Mouse (Mus musculus): ENCODE data around the gene Slc1a3. TPM values are rescaled to one million over a fixed set of nuclear protein-coding genes. Genes with fewer than 3 reads are reported as not detected.

Slc1a3 gene
- polyA plus RNA-seq, 1 experiment from 2014 or later = 11.1 TPM

- Histone ChIP-seq H3K36me3 (no peaks in the 10 kb centered on the region), H3K9me3 (no peaks in the 10 kb centered on the region), H3K4me2 (no peak overlapping the region), H3K4me3 (replicated peaks) (no peak overlapping the region), H3K27ac (no peak overlapping the region), H3K4me1 (no peaks in the 10 kb centered on the region), H3K27me3 (replicated peaks) (no peaks in the 10 kb centered on the region), H3K9ac (no peak overlapping the region)
- WGBS = 49% methylated on average over 8 of the region's 8 CpGs
- ATAC-seq (ENCODE audit: insufficient read depth, low FRiP score, low read depth) = no peak
Observed at GRCm38 (mm10) chr15:8643997-8644692, 66.4 kb downstream of the Slc1a3 start.

DNA sequence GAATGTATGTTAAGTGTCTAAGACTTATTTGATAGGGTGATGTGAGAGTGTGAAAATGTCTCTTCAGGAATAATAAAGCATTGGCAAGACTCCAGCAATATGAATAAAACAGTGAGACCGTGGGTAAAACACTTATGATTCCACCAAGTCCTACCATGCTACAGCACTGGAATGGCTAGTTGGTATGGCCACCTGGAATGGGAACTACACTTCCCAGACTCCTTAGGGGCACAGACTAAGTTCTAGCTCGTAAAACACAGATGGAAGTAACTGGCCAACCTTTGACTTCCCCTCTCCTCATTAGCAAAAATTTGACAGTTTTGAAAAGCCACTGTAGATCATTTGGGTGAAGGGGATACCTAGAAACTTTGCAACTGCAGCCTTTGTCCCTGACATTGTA lies 70.7 kb downstream of the Slc1a3 start:
- no peak for ATAC-seq (ENCODE audit: insufficient read depth, low FRiP score, low read depth)
- H3K36me3 ChIP-seq = no peaks in the 10 kb centered on the region
- no peaks in the 10 kb centered on the region for H3K4me1 ChIP-seq
- H3K9me3 ChIP-seq = no peaks in the 10 kb centered on the region
- no peak overlapping the region for H3K27ac ChIP-seq
- no peak overlapping the region for H3K9ac ChIP-seq
- no peaks in the 10 kb centered on the region for H3K27me3 ChIP-seq (replicated peaks)
- H3K4me2 ChIP-seq = no peak overlapping the region
- H3K4me3 ChIP-seq (replicated peaks) = no peak overlapping the region
- 62% methylated on average over 2 of the region's 2 CpGs for WGBS

DNA sequence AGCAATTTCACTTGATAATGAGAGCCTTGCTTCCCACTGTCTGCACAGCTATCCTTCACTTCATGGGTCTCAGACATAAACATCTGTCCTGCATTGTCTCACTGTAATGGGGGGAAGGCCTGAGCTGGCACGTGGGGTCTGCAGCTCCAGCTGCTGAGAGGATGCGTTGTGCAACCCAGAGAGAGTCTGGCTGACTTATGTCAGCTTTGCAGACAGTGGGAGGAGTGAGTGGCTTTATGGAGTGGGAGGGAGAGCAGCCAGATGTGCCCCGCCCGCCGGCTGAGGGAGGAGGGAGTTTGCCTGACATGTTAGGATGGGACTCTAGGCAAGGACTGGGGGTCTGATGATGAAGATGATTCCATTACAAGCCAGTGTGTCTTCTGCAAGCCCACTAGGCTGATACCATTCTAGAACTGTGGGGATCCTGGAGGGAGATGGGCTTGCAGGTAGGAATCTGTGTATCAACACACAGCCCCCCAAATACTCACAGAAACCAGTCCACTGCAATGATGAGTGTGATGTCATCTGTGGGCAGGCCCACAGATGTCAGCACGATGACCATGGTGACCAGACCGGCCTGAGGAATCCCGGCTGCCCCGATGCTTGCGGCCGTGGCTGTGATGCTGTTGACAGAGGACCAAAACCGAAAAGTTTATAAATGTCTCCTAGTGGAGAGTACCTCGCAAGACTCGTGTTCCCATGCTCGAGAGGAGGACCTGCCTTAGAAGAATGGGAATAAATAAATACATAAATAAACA lies 71.8 kb downstream of the Slc1a3 start:
- no peaks in the 10 kb centered on the region for H3K27me3 ChIP-seq (replicated peaks)
- H3K4me2 ChIP-seq = no peak overlapping the region
- no peak overlapping the region for H3K4me3 ChIP-seq (replicated peaks)
- no peaks in the 10 kb centered on the region for H3K4me1 ChIP-seq
- ATAC-seq (ENCODE audit: insufficient read depth, low FRiP score, low read depth) = peak; percentile 65; the same call in 1 of the 2 replicates
- H3K36me3 ChIP-seq = no peaks in the 10 kb centered on the region
- no peak overlapping the region for H3K9ac ChIP-seq
- 66% methylated on average over 15 of the region's 15 CpGs for WGBS
- H3K27ac ChIP-seq = no peak overlapping the region
- no peaks in the 10 kb centered on the region for H3K9me3 ChIP-seq

GRCm38 (mm10) chr15:8637283-8637682 lies 73.3 kb downstream of the Slc1a3 start:
- 66% methylated on average over 2 of the region's 2 CpGs for WGBS

DNA sequence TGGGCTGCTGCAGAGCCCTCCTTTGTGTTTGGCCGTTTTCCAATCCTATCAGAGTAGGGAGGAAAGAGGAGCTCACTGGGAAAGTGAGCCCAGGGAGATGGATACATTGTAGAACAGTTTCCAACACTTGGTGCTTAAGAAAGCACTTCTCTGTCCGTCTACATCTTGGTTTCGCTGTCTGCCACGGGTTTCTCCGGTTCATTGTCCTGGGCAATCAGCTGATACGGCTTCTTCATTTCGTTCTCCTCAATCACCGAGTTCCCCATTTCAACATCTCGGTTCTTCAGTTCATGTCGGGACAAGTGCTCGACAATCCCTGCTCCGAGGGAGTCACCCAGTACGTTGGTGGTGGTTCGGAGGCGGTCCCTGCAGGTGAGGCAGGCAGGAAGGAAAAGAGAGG lies 74.6 kb downstream of the Slc1a3 start:
- no peak for ATAC-seq (ENCODE audit: insufficient read depth, low FRiP score, low read depth)
- no peaks in the 10 kb centered on the region for H3K4me1 ChIP-seq
- H3K4me2 ChIP-seq = no peak overlapping the region
- WGBS = 89% methylated on average over 15 of the region's 15 CpGs
- no peaks in the 10 kb centered on the region for H3K36me3 ChIP-seq
- no peak overlapping the region for H3K4me3 ChIP-seq (replicated peaks)
- no peaks in the 10 kb centered on the region for H3K9me3 ChIP-seq
- H3K27me3 ChIP-seq (replicated peaks) = no peaks in the 10 kb centered on the region
- no peak overlapping the region for H3K9ac ChIP-seq
- no peak overlapping the region for H3K27ac ChIP-seq

More at GRCm38 (mm10) chr15:8637283-8637682, 73.3 kb downstream of the Slc1a3 start:
- Histone ChIP-seq H3K4me1 (no peaks in the 10 kb centered on the region), H3K27me3 (replicated peaks) (no peaks in the 10 kb centered on the region), H3K27ac (no peak overlapping the region), H3K4me3 (replicated peaks) (no peak overlapping the region), H3K9me3 (no peaks in the 10 kb centered on the region), H3K9ac (no peak overlapping the region), H3K36me3 (no peaks in the 10 kb centered on the region), H3K4me2 (no peak overlapping the region)
- ATAC-seq (ENCODE audit: insufficient read depth, low FRiP score, low read depth) = no peak

DNA sequence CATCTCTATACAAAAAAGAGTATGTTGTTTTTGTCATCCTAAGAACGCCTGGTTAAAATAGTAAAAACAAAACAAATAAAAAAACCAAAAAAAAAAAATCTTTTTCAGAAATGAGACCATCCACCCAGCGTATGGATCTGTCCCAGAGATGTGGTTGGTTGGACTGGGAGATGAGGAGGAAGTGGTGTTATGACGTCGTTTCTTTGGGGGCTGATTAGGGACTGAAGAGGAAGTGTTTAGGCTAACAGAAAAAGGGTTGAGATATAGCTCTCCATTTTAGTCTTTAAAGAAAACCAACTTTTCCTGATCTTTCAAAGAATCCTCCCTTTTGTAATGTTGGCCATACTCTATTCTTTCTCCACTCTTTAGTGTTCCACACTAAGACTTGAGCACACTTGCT lies 75.8 kb downstream of the Slc1a3 start:
- Histone ChIP-seq H3K9me3 (no peaks in the 10 kb centered on the region), H3K27ac (no peak overlapping the region), H3K4me1 (no peaks in the 10 kb centered on the region), H3K4me2 (no peak overlapping the region), H3K27me3 (replicated peaks) (no peaks in the 10 kb centered on the region), H3K4me3 (replicated peaks) (no peak overlapping the region), H3K36me3 (no peaks in the 10 kb centered on the region), H3K9ac (no peak overlapping the region)
- WGBS = 77% methylated on average over 4 of the region's 4 CpGs
- no peak for ATAC-seq (ENCODE audit: insufficient read depth, low FRiP score, low read depth)

DNA sequence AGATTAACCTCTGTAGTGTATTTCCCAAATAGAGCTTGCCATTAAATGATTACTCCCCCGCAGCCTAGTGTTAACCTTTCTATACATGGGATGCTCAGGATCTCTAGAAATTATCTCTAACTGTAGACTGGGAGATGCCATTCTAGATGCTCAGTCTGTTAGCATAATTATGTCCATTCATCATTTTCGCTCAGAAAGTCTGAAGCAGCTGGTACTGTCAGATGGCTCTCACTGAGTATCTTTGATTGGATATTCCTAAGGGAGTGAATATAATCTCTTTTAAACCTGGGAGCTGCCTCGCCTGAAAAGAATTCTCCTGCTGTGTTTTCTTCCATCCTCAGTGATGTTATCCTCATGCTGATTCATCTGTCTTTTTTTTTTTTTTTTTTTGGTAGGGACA lies 76.2 kb downstream of the Slc1a3 start:
- Histone ChIP-seq H3K4me3 (replicated peaks) (no peak overlapping the region), H3K4me2 (no peak overlapping the region), H3K27me3 (replicated peaks) (no peaks in the 10 kb centered on the region), H3K27ac (no peak overlapping the region), H3K9me3 (no peaks in the 10 kb centered on the region), H3K9ac (no peak overlapping the region), H3K36me3 (no peaks in the 10 kb centered on the region), H3K4me1 (no peaks in the 10 kb centered on the region)
- 76% methylated on average over 3 of the region's 3 CpGs for WGBS
- ATAC-seq (ENCODE audit: insufficient read depth, low FRiP score, low read depth) = no peak

- no peak overlapping the region for H3K4me2 ChIP-seq
- H3K27me3 ChIP-seq (replicated peaks) = no peaks in the 10 kb centered on the region
- ATAC-seq (ENCODE audit: insufficient read depth, low FRiP score, low read depth) = no peak
- H3K36me3 ChIP-seq = no peaks in the 10 kb centered on the region
- H3K4me3 ChIP-seq (replicated peaks) = no peak overlapping the region
- no peak overlapping the region for H3K9ac ChIP-seq
- 59% methylated on average over 6 of the region's 6 CpGs for WGBS
- no peaks in the 10 kb centered on the region for H3K4me1 ChIP-seq
- no peak overlapping the region for H3K27ac ChIP-seq
- no peaks in the 10 kb centered on the region for H3K9me3 ChIP-seq
Observed at GRCm38 (mm10) chr15:8633375-8633774, 77.2 kb downstream of the Slc1a3 start.

DNA sequence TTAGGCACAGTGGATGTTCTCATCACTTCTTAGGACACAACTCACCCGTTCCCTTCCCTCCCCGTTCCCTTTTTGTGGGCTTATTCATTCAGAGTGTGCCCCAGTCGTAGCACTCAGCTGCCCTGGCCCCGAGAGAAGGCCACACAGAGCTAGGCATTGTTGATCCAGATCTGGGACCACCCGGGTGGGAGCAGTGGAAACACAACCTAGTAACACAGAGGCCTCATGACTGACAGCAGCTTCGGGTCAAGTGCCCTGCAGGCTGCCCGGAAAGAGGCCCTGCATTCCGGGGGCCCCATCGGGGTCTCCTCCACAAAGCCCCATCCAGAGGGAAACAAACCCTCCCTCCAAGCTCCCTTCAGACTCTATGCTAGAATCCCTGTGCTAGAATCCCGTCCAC lies 78.2 kb downstream of the Slc1a3 start:
- Histone ChIP-seq H3K4me2 (no peak overlapping the region), H3K9me3 (no peaks in the 10 kb centered on the region), H3K4me1 (peaks cover 7% of the 10 kb centered on the region; the same call in 1 of the 2 replicates), H3K27ac (no peak overlapping the region), H3K9ac (no peak overlapping the region), H3K36me3 (no peaks in the 10 kb centered on the region), H3K27me3 (replicated peaks) (0 out of 2 replicates have a peak, but pooled peaks cover 4% of the 10 kb centered on the region), H3K4me3 (replicated peaks) (no peak overlapping the region)
- 40% methylated on average over 10 of the region's 10 CpGs for WGBS
- no peak for ATAC-seq (ENCODE audit: insufficient read depth, low FRiP score, low read depth)

GRCm38 (mm10) chr15:8629317-8629831 lies 81.2 kb downstream of the Slc1a3 start:
- H3K9me3 ChIP-seq = no peaks in the 10 kb centered on the region
- H3K4me1 ChIP-seq = peaks cover 9% of the 10 kb centered on the region; the same call in 1 of the 2 replicates
- no peak overlapping the region for H3K27ac ChIP-seq
- WGBS = under 1% methylated on average over 13 of the region's 13 CpGs
- H3K36me3 ChIP-seq = no peaks in the 10 kb centered on the region
- H3K4me3 ChIP-seq (replicated peaks) = peak overlapping the region; percentile 39
- peak overlapping the region; percentile 79 for H3K4me2 ChIP-seq
- H3K9ac ChIP-seq = no peak overlapping the region
- H3K27me3 ChIP-seq (replicated peaks) = 0 out of 2 replicates have a peak, but pooled peaks cover 4% of the 10 kb centered on the region
- peak; percentile 79 for ATAC-seq (ENCODE audit: insufficient read depth, low FRiP score, low read depth)

DNA sequence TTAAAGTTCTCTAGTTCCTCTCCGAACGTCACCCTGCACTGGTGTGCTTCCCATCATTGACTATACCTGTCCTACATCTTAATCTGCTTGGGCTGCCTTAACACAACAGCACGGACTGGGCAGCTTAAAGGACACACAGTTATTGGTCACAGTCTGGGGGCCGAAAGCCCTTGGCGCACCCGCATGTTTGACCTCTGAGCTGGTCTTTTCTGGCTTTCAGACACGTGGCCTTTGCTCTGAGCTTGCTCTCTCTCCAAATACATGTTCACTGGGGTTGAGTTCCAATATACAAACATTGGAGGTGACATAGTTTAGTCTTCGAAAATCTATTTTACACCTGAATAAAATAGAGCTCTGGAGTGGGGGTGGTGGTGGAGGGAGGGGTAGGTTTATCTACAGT lies 82.4 kb downstream of the Slc1a3 start:
- WGBS = 67% methylated on average over 8 of the region's 8 CpGs
- Histone ChIP-seq H3K27me3 (replicated peaks) (0 out of 2 replicates have a peak, but pooled peaks cover 4% of the 10 kb centered on the region), H3K4me1 (peaks cover 9% of the 10 kb centered on the region; the same call in 1 of the 2 replicates), H3K27ac (no peak overlapping the region), H3K9me3 (no peaks in the 10 kb centered on the region), H3K4me3 (replicated peaks) (no peak overlapping the region), H3K36me3 (no peaks in the 10 kb centered on the region), H3K4me2 (no peak overlapping the region), H3K9ac (no peak overlapping the region)
- no peak for ATAC-seq (ENCODE audit: insufficient read depth, low FRiP score, low read depth)

DNA sequence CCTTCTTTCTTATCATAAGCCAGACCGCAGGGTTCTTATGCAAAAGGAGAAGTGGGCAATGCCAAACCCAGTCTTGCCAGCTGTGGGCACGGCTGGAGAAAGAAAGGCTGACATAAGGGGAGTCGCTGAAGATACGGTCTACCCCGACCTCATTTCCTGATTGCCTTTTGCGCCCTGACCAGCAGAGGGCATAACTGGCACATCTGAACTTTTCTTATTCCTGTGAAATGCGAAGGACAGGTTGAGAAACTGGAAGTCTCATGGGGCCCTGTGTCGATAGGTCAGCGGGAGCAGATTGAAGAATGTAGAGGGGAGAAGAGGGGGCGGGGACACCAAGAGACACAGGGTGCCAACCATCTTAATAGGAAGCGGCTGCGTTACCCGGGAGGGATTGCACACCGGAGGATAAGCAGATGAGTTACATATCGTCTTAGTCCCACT lies 83.4 kb downstream of the Slc1a3 start:
- Histone ChIP-seq H3K27me3 (replicated peaks) (0 out of 2 replicates have a peak, but pooled peaks cover 4% of the 10 kb centered on the region), H3K4me2 (peak overlapping the region; percentile 90), H3K4me3 (replicated peaks) (peak overlapping the region; percentile 42), H3K9ac (0 out of 2 replicates have a peak overlapping the region, but pooled peaks have one; percentile 12), H3K4me1 (peaks cover 9% of the 10 kb centered on the region; the same call in 1 of the 2 replicates), H3K9me3 (no peaks in the 10 kb centered on the region), H3K36me3 (no peaks in the 10 kb centered on the region), H3K27ac (no peak overlapping the region)
- 5% methylated on average over 15 of the region's 15 CpGs for WGBS
- 0 out of 2 replicates have a peak, but pooled peaks have one; percentile 16 for ATAC-seq (ENCODE audit: insufficient read depth, low FRiP score, low read depth)

All from stomach, embryonic 15.5 days (tissue).